Mouse (Mus musculus) liver, embryonic 15.5 days (tissue): ENCODE results near the gene Dnajc21. TPM values are rescaled to one million over a fixed set of nuclear protein-coding genes. Genes with fewer than 3 reads are reported as not detected.
A peak's percentile ranks its signal among the peaks of the same experiment; 100 is the strongest.

Source experiments
- ATAC-seq: fragments of 200-750 bp; cut with Nextera tagmentation; 2 replicates; pipeline ENCODE4 v1.8.0; 2017; ENCODE audit warnings: moderate number of reproducible peaks, mild to moderate bottlenecking, moderate library complexity; ENCODE audit not compliant: insufficient read depth
- H3K27ac ChIP-seq: fragments of 300-500 bp; sonication (generic); replicated peaks from 2 replicates; pipeline ENCODE4 v1.5.1; 2015; ENCODE audit warnings: mild to moderate bottlenecking, inconsistent platforms
- H3K27me3 ChIP-seq: fragments of 300-500 bp; sonication (generic); 2 replicates; pipeline ENCODE4 v1.6.1; 2015; ENCODE audit warnings: mild to moderate bottlenecking, inconsistent platforms
- H3K36me3 ChIP-seq: fragments of 300-500 bp; sonication (generic); replicated peaks from 2 replicates; pipeline ENCODE4 v1.6.1; 2015; ENCODE audit warnings: moderate library complexity, mild to moderate bottlenecking, inconsistent platforms
- H3K4me1 ChIP-seq: fragments of 300-500 bp; sonication (generic); replicated peaks from 2 replicates; pipeline ENCODE4 v1.6.1; 2015; ENCODE audit warnings: inconsistent platforms
- H3K4me2 ChIP-seq: fragments of 300-500 bp; sonication (generic); 2 replicates; pipeline ENCODE4 v1.6.1; 2015; ENCODE audit warnings: moderate library complexity, mild to moderate bottlenecking, inconsistent platforms
- H3K4me3 ChIP-seq: fragments of 300-500 bp; sonication (generic); replicated peaks from 2 replicates; pipeline ENCODE4 v1.5.1; 2015; ENCODE audit warnings: mild to moderate bottlenecking, inconsistent platforms
- H3K9ac ChIP-seq: fragments of 300-500 bp; sonication (generic); 2 replicates; pipeline ENCODE4 v1.6.1; 2015; ENCODE audit warnings: moderate library complexity, mild to moderate bottlenecking, inconsistent platforms
- H3K9me3 ChIP-seq: fragments of 300-500 bp; sonication (generic); replicated peaks from 2 replicates; pipeline ENCODE4 v1.6.1; 2016; ENCODE audit warnings: inconsistent platforms
- WGBS: fragments of 180-500 bp; shearing (Covaris S2); methylation state at CpG from one replicate; pipeline ENCODE4 v1.1.7; 2015; ENCODE audit warnings: mixed read lengths; ENCODE audit not compliant: insufficient replicate concordance; 5-methylcytosine and 5-hydroxymethylcytosine counted together
- polyA plus RNA-seq: library from polyadenylated mRNA; unstranded; fragments of >200 nt; fragmentation: Nextera tagmentation; extraction: Ambion mirVana; gene quantifications from 2 replicates; pipeline ENCODE4 v1.2.1, GENCODE M21; 2015

Dnajc21 gene
- polyA plus RNA-seq, 1 experiment from 2014 or later: 4.9 TPM

DNA sequence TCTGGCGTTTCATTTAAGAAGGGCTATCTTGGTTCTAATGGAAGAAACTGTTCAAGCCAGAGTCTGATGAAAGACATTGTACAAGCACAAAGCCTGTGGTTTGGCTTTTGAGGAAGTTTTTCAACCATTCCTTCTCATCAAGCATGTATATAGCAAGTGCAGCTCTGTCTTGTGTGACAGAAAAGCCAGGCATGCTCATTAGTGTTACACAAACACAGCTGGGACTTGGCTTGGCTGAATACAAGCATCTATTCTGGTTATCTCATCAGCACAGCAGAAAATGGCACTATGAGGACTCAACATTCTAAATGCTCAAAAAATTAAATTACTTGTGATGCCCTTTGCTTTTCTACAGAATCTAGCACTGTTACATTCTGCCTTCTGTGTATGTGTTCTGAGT lies 33.4 kb downstream of the Dnajc21 start:
- WGBS: 52% methylated on average over 1 of the region's 1 CpGs
- H3K27ac ChIP-seq: no peak overlapping the region
- H3K9me3 ChIP-seq: no peaks in the 10 kb centered on the region
- H3K9ac ChIP-seq: no peak overlapping the region
- H3K27me3 ChIP-seq: no peaks in the 10 kb centered on the region
- no peak overlapping the region for H3K4me3 ChIP-seq
- H3K36me3 ChIP-seq: no peaks in the 10 kb centered on the region
- no peak for ATAC-seq
- H3K4me1 ChIP-seq: no peaks in the 10 kb centered on the region
- H3K4me2 ChIP-seq: no peak overlapping the region

DNA sequence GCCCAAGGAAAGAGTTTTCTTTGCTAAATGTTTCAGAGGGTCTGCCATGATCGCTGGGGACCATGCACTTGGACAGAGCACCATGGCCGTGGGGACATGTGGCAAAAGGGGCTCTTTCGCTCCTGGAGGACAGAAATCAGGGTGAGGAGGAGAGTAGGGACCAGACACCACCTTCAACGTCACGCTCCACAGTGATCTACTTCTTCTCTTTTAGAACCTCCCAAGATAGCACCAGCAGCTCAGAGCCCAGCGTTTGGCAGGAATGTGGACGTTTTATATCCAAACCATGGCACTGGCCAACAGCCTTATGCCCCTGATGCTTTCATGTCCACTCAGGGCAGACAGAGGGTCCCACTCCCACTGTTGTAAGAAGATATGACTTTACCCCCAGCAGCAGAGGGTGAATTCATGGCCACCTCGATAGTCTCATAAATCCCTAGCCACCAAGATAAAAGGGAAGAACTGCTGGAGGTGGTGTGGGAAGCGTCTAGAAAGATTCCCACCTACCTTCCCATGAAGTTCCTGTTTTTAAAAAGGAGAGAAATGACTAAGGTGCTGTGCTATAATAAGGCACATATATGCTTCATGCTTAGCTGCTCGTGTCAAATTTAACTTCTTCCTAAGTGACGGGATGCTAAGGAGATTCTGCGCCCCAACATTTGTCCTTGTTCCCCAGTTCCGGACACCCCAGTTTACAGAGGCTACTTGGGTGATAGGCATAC lies 43.6 kb downstream of the Dnajc21 start:
- Histone ChIP-seq H3K9me3 (no peaks in the 10 kb centered on the region), H3K4me1 (no peaks in the 10 kb centered on the region), H3K36me3 (no peaks in the 10 kb centered on the region), H3K9ac (no peak overlapping the region), H3K4me3 (no peak overlapping the region), H3K27ac (no peak overlapping the region), H3K4me2 (no peak overlapping the region), H3K27me3 (no peaks in the 10 kb centered on the region)
- no peak for ATAC-seq
- WGBS: 72% methylated on average over 13 of the region's 13 CpGs

DNA sequence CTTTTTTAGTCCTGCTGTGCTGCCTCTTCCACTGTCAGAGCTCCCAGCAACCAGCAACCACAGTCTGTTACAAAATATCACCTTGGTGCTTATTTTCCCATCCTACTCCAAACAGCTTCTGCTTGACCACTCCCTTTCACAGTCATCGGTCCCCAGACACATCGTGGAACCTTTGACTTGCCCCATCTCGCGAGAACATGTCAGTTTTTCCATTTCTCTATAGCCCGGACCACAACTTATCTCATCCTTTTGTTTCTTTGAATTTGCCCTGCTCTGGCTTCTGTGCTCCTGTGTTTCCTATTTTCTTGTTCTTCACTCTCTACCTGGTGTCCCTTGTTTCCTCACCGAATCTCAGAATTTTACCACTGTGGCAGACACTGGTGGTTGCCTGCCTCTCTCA lies 44.2 kb downstream of the Dnajc21 start:
- 85% methylated on average over 6 of the region's 6 CpGs for WGBS
- H3K9me3 ChIP-seq: no peaks in the 10 kb centered on the region

DNA sequence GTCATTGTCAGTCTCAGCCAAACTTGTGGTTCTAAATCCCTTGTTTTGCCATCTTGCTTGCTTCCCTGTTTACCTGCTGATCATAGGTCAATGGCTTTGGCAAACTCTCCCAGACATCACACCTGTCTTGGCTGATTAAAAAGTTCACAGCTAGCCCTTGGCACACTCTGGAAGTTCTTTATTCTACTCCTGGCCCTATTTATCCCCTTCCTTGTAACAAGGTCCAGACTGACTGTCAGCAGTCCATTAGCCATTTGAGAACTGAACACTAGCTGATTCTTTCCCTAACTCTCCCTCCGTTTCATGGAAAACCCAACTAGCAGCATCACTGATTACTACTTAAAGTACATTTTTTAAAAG lies 48.6 kb downstream of the Dnajc21 start:
- Histone ChIP-seq H3K27ac (no peak overlapping the region), H3K4me3 (no peak overlapping the region), H3K4me1 (no peaks in the 10 kb centered on the region), H3K36me3 (no peaks in the 10 kb centered on the region), H3K9ac (no peak overlapping the region), H3K27me3 (no peaks in the 10 kb centered on the region), H3K4me2 (no peak overlapping the region), H3K9me3 (no peaks in the 10 kb centered on the region)
- no peak for ATAC-seq
- WGBS: 80% methylated on average over 1 of the region's 1 CpGs

More for the DNA sequence above, 44.2 kb downstream of the Dnajc21 start:
- no peak for ATAC-seq
- Histone ChIP-seq H3K4me3 (no peak overlapping the region), H3K9ac (no peak overlapping the region), H3K36me3 (no peaks in the 10 kb centered on the region), H3K27me3 (no peaks in the 10 kb centered on the region), H3K27ac (no peak overlapping the region), H3K4me2 (no peak overlapping the region), H3K4me1 (no peaks in the 10 kb centered on the region)

DNA sequence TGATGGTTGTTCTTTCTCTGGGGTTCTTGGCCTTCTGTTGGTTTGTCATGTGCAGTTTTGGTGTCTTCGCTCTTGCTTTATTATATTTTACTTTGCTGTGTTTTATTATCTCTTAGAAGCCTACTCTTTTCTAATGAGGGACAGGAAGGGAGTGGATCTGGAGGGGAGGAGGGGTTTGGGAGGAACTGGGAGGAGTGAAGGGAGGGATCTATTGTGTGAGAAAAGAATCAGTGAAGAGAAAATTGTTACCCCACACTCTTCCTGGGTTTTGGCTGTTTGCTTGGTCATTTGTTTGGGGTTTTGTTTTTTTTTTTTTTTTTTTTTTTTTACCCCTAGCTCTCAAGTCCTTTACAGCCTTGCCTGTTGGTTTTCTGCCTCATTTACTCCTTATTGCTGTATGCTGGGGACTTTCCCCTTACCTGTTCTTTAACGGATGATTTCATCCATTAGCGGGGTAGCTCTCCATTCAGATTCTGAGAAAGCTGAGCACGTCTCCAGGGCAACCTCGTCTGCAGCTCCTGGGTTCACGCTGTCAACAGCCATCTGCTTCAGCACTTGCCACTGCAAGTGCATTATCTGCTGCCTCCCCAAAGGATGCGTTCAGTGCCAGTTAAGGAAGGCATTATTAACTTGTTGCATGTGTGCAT lies 49.1 kb downstream of the Dnajc21 start:
- Histone ChIP-seq H3K4me1 (no peaks in the 10 kb centered on the region), H3K27me3 (no peaks in the 10 kb centered on the region), H3K9me3 (no peaks in the 10 kb centered on the region), H3K9ac (no peak overlapping the region), H3K4me3 (no peak overlapping the region), H3K36me3 (no peaks in the 10 kb centered on the region), H3K4me2 (no peak overlapping the region), H3K27ac (no peak overlapping the region)
- no peak for ATAC-seq
- WGBS: 48% methylated on average over 7 of the region's 7 CpGs

DNA sequence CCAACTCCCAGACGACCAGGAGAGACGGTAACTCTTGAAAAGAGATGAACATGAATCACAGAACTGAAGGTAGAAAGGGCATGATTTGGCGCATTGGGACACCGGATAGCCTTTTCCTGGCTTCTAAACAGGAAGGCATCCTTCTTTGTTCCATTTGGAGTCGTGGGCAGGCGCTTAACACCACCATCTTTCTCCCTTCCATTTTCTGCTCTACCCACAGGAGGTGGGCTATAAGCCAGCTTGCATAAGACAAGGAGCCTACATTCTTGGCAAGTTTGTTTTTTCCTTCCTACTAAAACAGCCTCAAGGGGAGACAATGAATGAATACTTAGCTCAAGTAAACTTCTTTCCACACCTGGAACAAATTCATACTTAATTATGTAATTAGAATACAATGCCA lies 56.7 kb downstream of the Dnajc21 start:
- Histone ChIP-seq H3K36me3 (no peaks in the 10 kb centered on the region), H3K9ac (no peak overlapping the region), H3K4me3 (no peak overlapping the region), H3K9me3 (no peaks in the 10 kb centered on the region), H3K4me1 (no peaks in the 10 kb centered on the region), H3K27me3 (no peaks in the 10 kb centered on the region), H3K27ac (no peak overlapping the region), H3K4me2 (no peak overlapping the region)
- no peak for ATAC-seq
- 63% methylated on average over 6 of the region's 6 CpGs for WGBS

DNA sequence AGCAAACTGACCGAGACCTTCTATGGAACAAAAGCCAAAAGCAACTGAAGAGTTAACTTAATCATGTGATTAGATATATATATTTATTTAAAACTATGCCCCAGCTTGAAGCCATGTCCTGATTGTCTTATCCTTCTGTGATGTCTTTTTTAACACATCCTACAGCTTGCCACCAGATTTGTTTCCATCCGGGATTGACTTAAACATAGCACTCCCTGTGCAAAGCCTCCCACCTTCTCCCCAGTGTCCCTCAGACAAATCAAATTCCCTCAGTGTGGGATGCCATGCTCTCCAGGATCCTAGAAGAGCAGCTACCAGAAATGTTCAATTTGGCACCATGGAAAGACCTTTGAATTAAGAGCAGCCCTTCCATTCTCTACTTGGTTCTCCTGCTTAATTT lies 59.4 kb downstream of the Dnajc21 start:
- Histone ChIP-seq H3K27ac (no peak overlapping the region), H3K4me1 (no peaks in the 10 kb centered on the region), H3K36me3 (no peaks in the 10 kb centered on the region), H3K4me2 (no peak overlapping the region), H3K9me3 (no peaks in the 10 kb centered on the region), H3K4me3 (no peak overlapping the region), H3K9ac (no peak overlapping the region), H3K27me3 (no peaks in the 10 kb centered on the region)
- no peak for ATAC-seq
- WGBS: 80% methylated on average over 2 of the region's 2 CpGs

DNA sequence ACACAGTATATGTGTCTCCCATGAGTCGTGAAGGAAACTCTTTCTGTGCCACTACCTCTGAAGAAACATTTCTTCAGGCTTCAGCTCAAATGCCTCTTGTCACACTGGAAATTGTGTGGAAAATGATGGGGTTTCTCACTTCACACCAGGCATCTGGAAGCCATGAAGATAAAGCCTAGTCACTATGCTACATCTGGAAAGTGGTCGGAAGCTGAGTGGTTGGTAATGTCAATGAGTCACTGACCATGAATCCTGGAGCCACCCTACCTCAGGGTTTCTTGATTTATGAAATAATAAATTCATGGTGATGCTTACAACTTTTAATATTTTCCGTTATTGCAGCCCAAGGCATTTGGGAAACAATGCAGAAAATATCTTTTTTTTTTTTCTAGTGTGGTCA lies 60.5 kb downstream of the Dnajc21 start:
- no peak overlapping the region for H3K9ac ChIP-seq
- H3K9me3 ChIP-seq: no peaks in the 10 kb centered on the region
- no peak for ATAC-seq
- no peaks in the 10 kb centered on the region for H3K36me3 ChIP-seq
- WGBS: 55% methylated on average over 3 of the region's 3 CpGs
- no peaks in the 10 kb centered on the region for H3K4me1 ChIP-seq
- no peak overlapping the region for H3K4me3 ChIP-seq
- no peaks in the 10 kb centered on the region for H3K27me3 ChIP-seq
- no peak overlapping the region for H3K4me2 ChIP-seq
- no peak overlapping the region for H3K27ac ChIP-seq

DNA sequence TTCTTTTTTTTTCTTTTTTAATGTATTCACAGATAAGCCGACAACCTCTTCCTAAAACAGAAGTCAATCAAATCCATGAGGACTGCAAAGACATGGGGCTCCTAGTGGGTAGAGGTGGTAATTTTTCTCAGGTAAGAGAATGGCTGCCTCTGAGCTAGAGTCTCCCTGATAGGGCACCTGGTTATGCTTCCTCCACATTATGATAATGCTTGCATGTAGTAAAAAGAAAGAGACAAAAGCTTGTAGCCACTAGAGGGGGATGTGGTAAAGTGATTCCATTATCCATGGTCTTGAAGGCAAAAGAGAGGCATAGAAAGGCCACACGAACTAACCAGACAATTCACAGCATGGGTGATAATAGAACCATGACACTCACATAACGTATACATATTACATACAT lies 69.9 kb downstream of the Dnajc21 start:
- H3K27ac ChIP-seq: no peak overlapping the region; the same call in 1 of the 2 replicates
- no peaks in the 10 kb centered on the region for H3K9me3 ChIP-seq
- no peak overlapping the region for H3K4me3 ChIP-seq
- H3K4me2 ChIP-seq: no peak overlapping the region
- H3K27me3 ChIP-seq: no peaks in the 10 kb centered on the region
- ATAC-seq: peak; percentile 43
- no peak overlapping the region for H3K9ac ChIP-seq
- WGBS: 46% methylated on average over 3 of the region's 3 CpGs
- no peaks in the 10 kb centered on the region for H3K36me3 ChIP-seq
- H3K4me1 ChIP-seq: no peaks in the 10 kb centered on the region

DNA sequence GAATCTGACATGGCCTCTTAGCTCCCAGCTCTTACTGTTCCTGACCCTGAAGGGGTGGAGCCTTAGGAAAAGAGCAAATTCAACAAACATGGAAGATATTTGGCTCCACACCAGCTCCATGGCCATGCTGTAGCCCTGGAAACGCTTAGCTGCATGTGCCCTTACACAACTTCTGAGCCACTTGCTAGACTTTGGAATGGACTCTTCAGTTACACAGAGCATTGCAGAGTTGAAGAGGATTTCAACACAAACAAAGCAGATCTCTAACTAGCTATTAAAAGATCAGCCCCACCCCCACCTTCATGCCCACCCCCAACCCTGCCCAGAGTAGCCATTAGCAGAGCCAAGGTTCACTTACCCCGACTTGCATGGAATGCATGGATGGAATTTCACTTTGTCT lies 70.5 kb downstream of the Dnajc21 start:
- Histone ChIP-seq H3K4me1 (no peaks in the 10 kb centered on the region), H3K36me3 (no peaks in the 10 kb centered on the region), H3K4me3 (no peak overlapping the region), H3K9me3 (no peaks in the 10 kb centered on the region), H3K9ac (no peak overlapping the region), H3K4me2 (no peak overlapping the region), H3K27ac (peak overlapping the region; percentile 57), H3K27me3 (no peaks in the 10 kb centered on the region)
- peak; percentile 89 for ATAC-seq
- WGBS: 55% methylated on average over 2 of the region's 2 CpGs
